Mouse (Mus musculus) adrenal gland, postnatal 4 days (tissue): ENCODE data around the gene Grik1. TPM values are rescaled to one million over a fixed set of nuclear protein-coding genes. Genes with fewer than 3 reads are reported as not detected.

Experiments
- DNase-seq, 2 experiments: peaks; one replicate each; pipeline ENCODE4 v3.0.0; 2021 to 2022; ENCODE audit warnings: low spot score in 2 of 2, mixed read lengths in 2 of 2
- long read RNA-seq, 2 experiments: library from polyadenylated mRNA; stranded (forward); transcript quantifications; one replicate each; pipeline ENCODE4 v2.0.0; 2021
- total RNA-seq, 2 experiments: library from RNA; stranded (reverse); gene quantifications; 2 replicates each; pipeline ENCODE4 v1.2.3; 2021

Gene Grik1
- total RNA-seq, result under 1 TPM; 0.54 to 0.95 TPM
- long read RNA-seq, experiment 1, partial matches to known transcripts, result 0 of 1 reads
- long read RNA-seq, experiment 1, other reads (novel, unspliced or antisense), result 1 of 1 reads
- long read RNA-seq, experiment 2, result 0 reads

GRCm38 (mm10) chr16:88290132-88290772, at the start of gene Grik1:
Grik1 (minus strand) TSS chr16:88290265.
- DNase-seq, result no peak

DNA sequence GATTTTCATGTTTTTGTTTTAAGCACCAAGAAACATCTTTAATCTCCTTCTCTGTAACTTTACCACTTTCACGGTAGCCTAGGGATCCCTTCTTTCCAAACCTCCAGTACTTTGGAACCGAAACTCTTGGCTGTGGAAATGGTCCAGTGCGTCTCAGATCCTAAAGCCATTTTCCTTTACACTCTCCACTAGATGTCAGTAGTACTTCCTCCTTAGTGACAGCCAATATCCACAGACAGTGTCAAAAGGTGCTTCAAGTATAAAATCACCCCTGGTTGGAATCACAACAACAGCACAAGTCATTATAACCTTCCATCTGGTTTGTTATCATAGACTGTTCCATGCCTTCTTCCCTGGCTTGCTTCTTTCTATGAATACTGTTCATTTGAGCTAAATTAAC, 4.1 kb upstream of the Grik1 start:
- no peak for DNase-seq

DNA sequence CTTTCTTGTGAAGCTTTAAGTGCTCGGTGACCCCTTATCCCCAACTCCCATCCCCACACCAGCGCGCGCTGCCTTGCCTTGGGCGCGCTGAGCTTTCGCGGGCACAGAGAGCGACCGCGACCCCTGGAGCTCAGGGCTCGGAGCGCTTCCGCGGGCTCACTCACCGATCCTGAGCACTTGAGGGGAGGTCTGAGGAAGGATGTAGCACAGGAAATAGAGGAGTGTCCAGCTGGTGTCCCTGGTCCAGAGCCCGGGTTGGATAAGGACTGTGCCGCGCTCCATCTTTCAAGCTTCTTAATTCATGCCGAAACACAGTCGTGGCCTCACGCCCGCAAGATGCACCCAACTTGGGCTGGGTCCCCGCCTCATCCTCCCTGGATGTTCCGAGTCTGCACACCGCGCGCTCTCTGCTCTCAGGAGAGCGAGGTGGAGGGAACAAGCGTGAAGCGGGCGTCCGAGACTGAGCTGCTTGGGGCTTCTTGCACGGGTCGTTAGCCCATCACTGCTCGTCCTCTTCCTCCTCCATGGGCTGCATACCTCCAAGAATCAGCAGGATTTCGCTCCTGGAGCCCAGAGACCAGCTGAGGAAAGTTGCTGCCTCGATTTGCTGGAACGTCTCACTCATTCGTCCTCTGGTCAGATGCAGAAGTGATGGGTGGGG, 514 bp downstream of the Grik1 start:
- DNase-seq, result no peak

DNA sequence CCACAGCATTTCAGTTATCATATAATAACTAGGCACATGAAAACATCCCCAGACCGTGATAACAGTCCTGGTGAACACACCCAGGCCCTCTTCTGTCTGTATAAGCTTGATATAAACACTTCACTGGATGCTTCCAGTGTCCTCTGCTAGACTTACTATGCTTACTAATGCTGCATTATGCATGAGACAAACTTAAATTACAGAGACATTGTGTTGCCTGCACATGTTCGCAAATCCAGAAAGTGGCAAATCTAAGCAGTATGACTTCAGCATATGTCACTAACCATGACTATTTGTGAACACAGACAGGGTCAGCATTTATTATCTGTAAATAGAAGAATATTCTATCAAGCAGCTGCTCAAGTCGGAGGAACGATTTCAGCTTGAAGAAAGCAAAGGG, 31.7 kb downstream of the Grik1 start:
- DNase-seq, result no peak

GRCm38 (mm10) chr16:88257072-88257471, 33.0 kb downstream of the Grik1 start:
- DNase-seq, result no peak

GRCm38 (mm10) chr16:88256101-88256500, 34.0 kb downstream of the Grik1 start:
- DNase-seq, result no peak

GRCm38 (mm10) chr16:88252676-88253075, 37.4 kb downstream of the Grik1 start:
- no peak for DNase-seq

- DNase-seq, result no peak
Measured at GRCm38 (mm10) chr16:88251049-88251448, 39.0 kb downstream of the Grik1 start.

DNA sequence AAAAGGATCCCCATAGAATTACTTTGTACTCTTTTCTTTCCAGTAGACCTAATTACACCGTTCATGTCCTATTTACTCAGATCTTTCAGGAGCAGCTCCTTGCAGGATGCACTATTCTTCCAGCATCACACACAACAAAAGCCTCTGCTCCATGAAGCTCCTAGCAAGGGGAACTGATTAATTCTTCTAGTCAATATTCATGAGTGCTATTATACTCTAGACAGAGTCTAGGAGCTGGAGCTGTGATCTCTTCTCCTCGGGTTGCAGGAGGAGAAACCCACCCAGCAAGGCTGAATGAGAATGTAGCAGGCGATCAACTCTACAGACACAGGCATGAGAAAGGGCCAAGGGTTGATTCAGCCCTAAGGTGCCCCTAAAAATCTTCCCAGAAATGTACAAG, 40.2 kb downstream of the Grik1 start:
- no peak for DNase-seq

DNA sequence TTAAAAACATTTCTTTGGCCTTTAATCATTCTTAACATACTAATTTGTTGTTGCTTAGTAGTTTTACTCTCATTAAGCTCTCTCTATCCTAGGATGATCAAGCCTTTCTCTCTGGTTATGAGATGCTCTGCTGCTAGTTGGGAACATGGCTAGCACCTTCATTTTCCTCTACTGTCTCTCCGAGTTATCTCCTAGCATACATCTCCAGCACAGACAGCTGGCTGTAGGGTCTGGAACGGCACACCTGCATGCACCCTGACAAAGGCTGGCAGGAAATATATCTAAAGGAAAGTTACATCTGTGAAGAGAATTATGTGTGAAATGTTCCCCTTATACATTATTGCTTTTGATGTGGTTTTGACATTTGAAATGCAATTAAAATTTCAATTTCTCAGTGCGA, 42.5 kb downstream of the Grik1 start:
- no peak for DNase-seq

GRCm38 (mm10) chr16:88244658-88245057, 45.4 kb downstream of the Grik1 start:
- no peak for DNase-seq

GRCm38 (mm10) chr16:88225616-88226015, 64.4 kb downstream of the Grik1 start:
- DNase-seq, result no peak

- DNase-seq, result no peak
Measured at GRCm38 (mm10) chr16:88221932-88222331, 68.1 kb downstream of the Grik1 start.

- DNase-seq, result no peak
Measured at GRCm38 (mm10) chr16:88212531-88212930, 77.5 kb downstream of the Grik1 start.

- no peak for DNase-seq
Measured at GRCm38 (mm10) chr16:88211852-88212251, 78.2 kb downstream of the Grik1 start.

DNA sequence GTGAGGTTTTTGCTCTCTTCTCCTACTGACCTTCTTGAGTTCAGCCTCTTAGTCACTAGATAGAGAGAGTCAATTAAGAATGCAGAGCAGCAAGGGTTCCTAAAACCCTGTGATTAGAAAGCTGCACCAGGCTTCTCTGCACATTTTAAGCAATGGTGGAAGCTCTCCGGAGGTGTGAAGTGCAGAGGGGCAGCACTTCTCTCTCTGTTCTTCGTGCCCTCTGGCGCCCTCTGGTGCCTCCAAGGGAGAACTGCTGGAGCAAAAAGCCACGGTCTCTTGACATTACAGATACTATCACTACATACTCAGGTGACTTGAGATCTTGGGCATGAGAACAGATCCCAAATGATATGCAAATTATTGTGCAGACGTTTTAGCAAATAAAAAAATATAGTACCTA, 85.7 kb downstream of the Grik1 start:
- DNase-seq, result peak; percentile 15 to 26

GRCm38 (mm10) chr16:88203985-88204384, 86.1 kb downstream of the Grik1 start:
- no peak for DNase-seq

GRCm38 (mm10) chr16:88187433-88188037, 102.5 kb downstream of the Grik1 start:
- DNase-seq, result no peak

GRCm38 (mm10) chr16:88178813-88179212, 111.3 kb downstream of the Grik1 start:
- DNase-seq, result no peak

- DNase-seq, result no peak
Measured at GRCm38 (mm10) chr16:88177364-88177763, 112.7 kb downstream of the Grik1 start.

GRCm38 (mm10) chr16:88174083-88174721, 115.9 kb downstream of the Grik1 start:
- no peak for DNase-seq

- no peak for DNase-seq
Measured at GRCm38 (mm10) chr16:88166547-88166946, 123.5 kb downstream of the Grik1 start.
